Comparison of ENCODE assay signal across 10 mouse cellular contexts in the genomic region with DNA sequence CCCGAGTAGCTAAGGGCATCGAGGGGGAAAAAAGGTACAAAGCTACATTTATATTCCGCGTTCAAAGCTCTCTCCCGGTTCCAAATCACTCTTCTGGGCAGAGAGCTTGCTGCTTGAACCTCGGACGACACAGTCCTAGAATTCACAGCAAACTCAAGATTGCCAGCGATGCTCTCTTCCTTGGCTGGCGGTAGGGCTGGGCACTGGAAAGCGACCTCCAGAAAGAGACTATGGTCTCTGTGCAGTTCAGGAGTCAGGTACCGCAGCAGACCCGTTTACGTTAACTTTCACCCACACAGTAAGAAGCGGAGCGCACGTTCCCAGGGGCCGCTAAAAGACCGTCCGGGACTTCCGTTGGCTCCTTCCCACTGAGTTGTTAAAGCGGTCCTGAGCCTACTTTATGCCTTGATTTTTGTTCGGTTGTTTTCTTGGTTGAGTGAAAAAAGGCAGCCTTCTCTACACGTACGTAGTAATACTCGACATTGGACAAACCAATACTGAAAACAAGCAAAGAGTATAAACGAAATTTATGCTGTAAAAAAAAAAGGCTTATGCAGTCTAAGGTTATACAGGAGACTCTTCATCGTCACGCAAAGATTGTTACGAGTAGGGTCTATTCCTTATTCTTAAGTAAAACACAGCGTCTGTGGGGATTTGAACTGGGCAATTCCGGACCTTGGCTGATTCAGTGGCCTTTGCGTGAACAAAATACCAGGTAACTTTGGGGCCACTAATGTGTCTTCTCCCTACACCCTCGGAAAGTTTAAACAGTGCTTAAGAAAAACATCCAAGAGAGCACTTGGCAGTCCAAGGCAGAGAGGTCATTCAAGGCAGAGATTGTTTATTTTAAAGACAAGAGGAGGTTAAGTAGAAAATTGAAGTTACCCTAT. TPM values are rescaled to one million over a fixed set of nuclear protein-coding genes. Genes with fewer than 3 reads are reported as not detected.
DNase-seq lines count a peak whose midpoint lies in the region; ATAC-seq lines count a peak whose summit lies in the region.
"Had no signal": no experiment of that assay in that cellular context is flagged by ENCODE, and none has a peak within 500 bp of the region (broad histone marks: within the 10 kb centered on the region; RNA-seq: fewer than 3 reads in every experiment).

No protein-coding gene starts in this region.

- no peak for ATAC-seq in limb, embryonic 11.5 days (ENCODE audit: insufficient number of reproducible peaks, low FRiP score, low TSS enrichment, low read depth)
- no peak for ATAC-seq in limb, embryonic 13.5 days (ENCODE audit: low FRiP score, low read depth)

- DNase-seq in embryo, embryonic 10 days (ENCODE audit: low spot score): peak; percentile 41
- DNase-seq in embryo, embryonic 9.5 days (ENCODE audit: extremely low spot score): no peak
- peak; percentile 65 for DNase-seq in limb, embryonic 11.5 days (ENCODE audit: low spot score)
- DNase-seq in limb, embryonic 10.5 days (ENCODE audit: low spot score): no peak
- peak; percentile 66 for DNase-seq in embryo, embryonic 10.5 days (ENCODE audit: low spot score)
- no peak for DNase-seq in left cerebral cortex, adult 8-10 months (ENCODE audit: low spot score in 2 of 2)
- no peak for DNase-seq in MN1 (ENCODE audit: low spot score)

- no peak overlapping the region for H3K4me3 ChIP-seq in limb, embryonic 11.5 days (ENCODE audit: low read depth, low read length)
- H3K4me3 ChIP-seq in limb, embryonic 10.5 days: no peak overlapping the region
- H3K4me3 ChIP-seq in limb, embryonic 13.5 days: 0 out of 2 replicates have a peak overlapping the region, but pooled peaks have one; percentile 7

- WGBS in limb, embryonic 11.5 days: under 1% methylated on average over 33 of the region's 33 CpGs
- WGBS in limb, embryonic 10.5 days: 2% methylated on average over 33 of the region's 33 CpGs
- under 1% methylated on average over 33 of the region's 33 CpGs for WGBS in limb, embryonic 13.5 days

- peaks cover 85% of the 10 kb centered on the region for H3K27me3 ChIP-seq in limb, embryonic 11.5 days (ENCODE audit: control insufficient read depth, insufficient read depth, low read length)
- H3K27me3 ChIP-seq in limb, embryonic 10.5 days (ENCODE audit: low read depth, poor library complexity, severe bottlenecking): peaks cover 100% of the 10 kb centered on the region
- peaks cover 95% of the 10 kb centered on the region for H3K27me3 ChIP-seq in limb, embryonic 13.5 days

- H3K36me3 ChIP-seq in limb, embryonic 11.5 days (ENCODE audit: control insufficient read depth, insufficient read depth, low read length): no peaks in the 10 kb centered on the region
- H3K36me3 ChIP-seq in limb, embryonic 10.5 days: no peaks in the 10 kb centered on the region
- no peaks in the 10 kb centered on the region for H3K36me3 ChIP-seq in limb, embryonic 13.5 days
- H3K36me3 ChIP-seq: heart, embryonic 10.5 days had no signal

- no peak overlapping the region for H3K27ac ChIP-seq in limb, embryonic 11.5 days (replicated peaks; ENCODE audit: low read depth, low read length)
- H3K27ac ChIP-seq in limb, embryonic 10.5 days: no peak overlapping the region
- H3K27ac ChIP-seq in limb, embryonic 13.5 days: no peak overlapping the region
- H3K27ac ChIP-seq: heart, embryonic 10.5 days had no signal

- H3K4me1 ChIP-seq in limb, embryonic 11.5 days (ENCODE audit: control insufficient read depth, insufficient read depth, low read length): peaks cover 27% of the 10 kb centered on the region
- H3K4me1 ChIP-seq in limb, embryonic 10.5 days: peaks cover 89% of the 10 kb centered on the region
- peaks cover 32% of the 10 kb centered on the region for H3K4me1 ChIP-seq in limb, embryonic 13.5 days

- no peak overlapping the region for H3K4me2 ChIP-seq in limb, embryonic 11.5 days (ENCODE audit: low read depth, severe bottlenecking)
- no peak overlapping the region for H3K4me2 ChIP-seq in limb, embryonic 13.5 days (replicated peaks)

- H3K9me3 ChIP-seq in limb, embryonic 11.5 days (ENCODE audit: control insufficient read depth, low read length): no peaks in the 10 kb centered on the region
- no peaks in the 10 kb centered on the region for H3K9me3 ChIP-seq in limb, embryonic 10.5 days (replicated peaks)
- no peaks in the 10 kb centered on the region for H3K9me3 ChIP-seq in limb, embryonic 13.5 days
- H3K9me3 ChIP-seq: heart, embryonic 10.5 days had no signal

- no peak overlapping the region for H3K9ac ChIP-seq in limb, embryonic 11.5 days (ENCODE audit: low read length)
- H3K9ac ChIP-seq in limb, embryonic 13.5 days: no peak overlapping the region

RNA-seq across cellular contexts. Expression of gene Dmrt3, which starts 0.9 kb away (rescaled TPM):
- polyA plus RNA-seq in limb, embryonic 11.5 days (2014; fragmentation: Nextera tagmentation; extraction: Ambion mirVana): 0.05 and 0.07 TPM in 2 replicates
- polyA plus RNA-seq in limb, embryonic 10.5 days (2016; fragmentation: Nextera tagmentation; extraction: Ambion mirVana): 0.10 and 0.26 TPM in 2 replicates
- polyA plus RNA-seq in limb, embryonic 13.5 days (2015; fragmentation: Nextera tagmentation; extraction: Ambion mirVana): 0.22 and 0.34 TPM in 2 replicates
- not detected for total RNA-seq in left cerebral cortex, adult 8-10 months (2022)
- total RNA-seq: adrenal gland, adult 18-20 months had no signal
- polyA plus RNA-seq: heart, embryonic 10.5 days had no signal

Comparison
In these comparisons a context has a peak if more than half of its experiments do, and no peak if none do; other contexts are left out.
1. DNase-seq: peak in embryo, embryonic 10 days (single experiment), limb, embryonic 11.5 days (single experiment) and embryo, embryonic 10.5 days (single experiment); none in embryo, embryonic 9.5 days (single experiment), limb, embryonic 10.5 days (single experiment), left cerebral cortex, adult 8-10 months (0 of 2) and MN1 (single experiment).